In genomic region chr17:78570469-78570868, GRCm38 (mm10) we compare ENCODE assay signal across 24 mouse cellular contexts.
DNase-seq lines count a peak whose midpoint lies in the region; ATAC-seq lines count a peak whose summit lies in the region.
"Had no signal": no experiment of that assay in that cellular context is flagged by ENCODE, and none has a peak within 500 bp of the region (broad histone marks: within the 10 kb centered on the region; RNA-seq: fewer than 3 reads in every experiment).

No protein-coding gene starts in this region.

- no peaks in the 10 kb centered on the region for H3K27me3 ChIP-seq in heart, embryonic 11.5 days (ENCODE audit: control insufficient read depth, insufficient read depth, low read length)
- 0 out of 2 replicates have a peak, but pooled peaks cover 6% of the 10 kb centered on the region for H3K27me3 ChIP-seq in liver, embryonic 12.5 days (replicated peaks)
- H3K27me3 ChIP-seq: embryonic facial prominence, embryonic 12.5 days; neural tube, embryonic 12.5 days; Patski; stomach, embryonic 15.5 days had no signal

- WGBS in heart, embryonic 11.5 days (ENCODE audit: insufficient replicate concordance), result 11% methylated on average over 6 of the region's 6 CpGs
- WGBS in liver, embryonic 12.5 days (ENCODE audit: insufficient replicate concordance), result 9% methylated on average over 6 of the region's 6 CpGs

- no peak for DNase-seq in heart, postnatal 25 days (ENCODE audit: low spot score)
- no peak for DNase-seq in ovary, adult 18-20 months (ENCODE audit: low spot score)
- no peak for DNase-seq in lung, postnatal 4 days
- DNase-seq: cerebellum, adult 11 months; cerebellum, adult 9-11 months; gastrocnemius, postnatal 36 days; heart, postnatal 4 days; kidney, adult 9 months; kidney, postnatal 14 days; lung, adult 18-20 months; lung, postnatal 10 days; midbrain, embryonic 14.5 days; thymus, adult 18-20 months had no signal

- no peaks in the 10 kb centered on the region for H3K9me3 ChIP-seq in heart, embryonic 11.5 days (replicated peaks; ENCODE audit: control insufficient read depth, low read length)
- H3K9me3 ChIP-seq in liver, embryonic 12.5 days (replicated peaks), result no peaks in the 10 kb centered on the region
- H3K9me3 ChIP-seq: embryonic facial prominence, embryonic 12.5 days; neural tube, embryonic 12.5 days; stomach, embryonic 15.5 days had no signal

- peak; percentile 77 for ATAC-seq in heart, embryonic 11.5 days (replicated peaks; ENCODE audit: insufficient number of reproducible peaks, low FRiP score, low TSS enrichment)
- peak; percentile 79 for ATAC-seq in common myeloid progenitor, adult 5-6 weeks (replicated peaks; ENCODE audit: low read depth, poor library complexity, severe bottlenecking)
- ATAC-seq in liver, embryonic 12.5 days, result peak; percentile 86
- ATAC-seq in megakaryocyte-erythroid progenitor cell, adult 5-6 weeks (replicated peaks; ENCODE audit: low FRiP score, low TSS enrichment, poor library complexity, severe bottlenecking), result peak; percentile 72
- ATAC-seq: inflammation-experienced regulatory T-cells, adult 6 months had no signal

- 0 out of 2 replicates have a peak, but pooled peaks cover 5% of the 10 kb centered on the region for H3K4me1 ChIP-seq in heart, embryonic 11.5 days (ENCODE audit: control insufficient read depth, insufficient read depth, low read length)
- H3K4me1 ChIP-seq in liver, embryonic 12.5 days, result peaks cover 17% of the 10 kb centered on the region
- H3K4me1 ChIP-seq: embryonic facial prominence, embryonic 12.5 days; neural tube, embryonic 12.5 days; stomach, embryonic 15.5 days had no signal

- intact Hi-C loops in heart, postnatal 25 days (cut with DNase I), result no loop called here

- H3K36me3 ChIP-seq in heart, embryonic 11.5 days (ENCODE audit: control insufficient read depth, insufficient read depth, low read length), result no peaks in the 10 kb centered on the region
- H3K36me3 ChIP-seq in liver, embryonic 12.5 days, result no peaks in the 10 kb centered on the region
- H3K36me3 ChIP-seq: embryonic facial prominence, embryonic 12.5 days; stomach, embryonic 15.5 days had no signal

- no peak overlapping the region for H3K4me2 ChIP-seq in heart, embryonic 11.5 days
- no peak overlapping the region for H3K4me2 ChIP-seq in liver, embryonic 12.5 days
- H3K4me2 ChIP-seq: embryonic facial prominence, embryonic 12.5 days; hindbrain, embryonic 14.5 days; neural tube, embryonic 12.5 days; stomach, embryonic 15.5 days had no signal

- peak overlapping the region; percentile 78 for H3K27ac ChIP-seq in heart, embryonic 11.5 days (ENCODE audit: low read depth, low read length)
- no peak overlapping the region for H3K27ac ChIP-seq in liver, embryonic 12.5 days
- H3K27ac ChIP-seq: embryonic facial prominence, embryonic 12.5 days; hindbrain, embryonic 14.5 days; layer of hippocampus, adult 2 months; neural tube, embryonic 12.5 days; stomach, embryonic 15.5 days had no signal

- H3K9ac ChIP-seq in heart, embryonic 11.5 days (ENCODE audit: low read depth, low read length), result no peak overlapping the region
- H3K9ac ChIP-seq in liver, embryonic 12.5 days, result no peak overlapping the region
- H3K9ac ChIP-seq: embryonic facial prominence, embryonic 12.5 days; hindbrain, embryonic 14.5 days; neural tube, embryonic 12.5 days; stomach, embryonic 15.5 days had no signal

- H3K4me3 ChIP-seq in heart, embryonic 11.5 days (ENCODE audit: low read depth, low read length), result no peak overlapping the region
- H3K4me3 ChIP-seq in liver, embryonic 12.5 days, result no peak overlapping the region
- H3K4me3 ChIP-seq: embryonic facial prominence, embryonic 12.5 days; layer of hippocampus, adult 2 months; neural tube, embryonic 12.5 days; stomach, embryonic 15.5 days had no signal
